Mouse (Mus musculus) cortical plate, adult 2 months (tissue): ENCODE measurements at regions not wholly inside any gene's neighbourhood (a gene's known extent, or its start where the extent isn't known, plus 50 kb on each side); places are given as distances from the start of the nearest gene placed in this dataset.

Experiments used
- CTCF ChIP-seq: fragments of 200-500 bp; IDR thresholded peaks from 2 replicates; pipeline ENCODE4 v1.5.1; 2011; ENCODE audit warnings: mild to moderate bottlenecking, control low read depth, low read length; ENCODE audit not compliant: insufficient read depth; ENCODE audit errors: extremely low read depth
- POLR2A ChIP-seq: fragments of 200-500 bp; IDR thresholded peaks from 2 replicates; pipeline ENCODE4 v1.6.1; 2011; ENCODE audit warnings: mild to moderate bottlenecking, low read length, control low read depth; ENCODE audit not compliant: insufficient read depth; ENCODE audit errors: extremely low read depth

DNA sequence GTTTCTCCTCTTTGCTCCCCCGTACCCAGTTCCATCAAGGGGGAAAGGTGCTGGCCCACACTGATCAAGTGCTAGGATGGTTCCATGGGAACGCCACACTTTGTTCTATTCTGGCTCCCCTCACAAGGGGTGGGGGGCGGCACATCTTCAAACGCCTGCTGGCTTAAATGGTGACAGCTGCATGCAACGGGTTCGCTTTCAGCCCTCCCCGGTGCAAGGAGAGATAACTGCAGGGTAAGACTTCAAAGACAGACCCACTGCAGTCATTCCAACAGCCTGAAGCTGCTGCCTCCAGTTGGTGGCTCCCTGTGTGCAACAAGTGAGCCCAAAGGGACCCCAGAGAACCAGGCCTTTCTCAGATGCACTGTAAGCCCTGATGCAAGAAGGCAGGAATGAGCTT, 173.9 kb upstream of the Lef1 start:
- TF ChIP-seq POLR2A: no peak
- no peak for TF ChIP-seq CTCF
